Mouse (Mus musculus) MEL (cell line): ENCODE measurements around the gene D430041D05Rik.

Source experiments
- CTCF ChIP-seq, 3 experiments: IDR thresholded peaks in 2 of 3; conservative IDR thresholded peaks in 1 of 3; 2 replicates each; pipeline ENCODE4 v1.5.1; 2011 to 2012; ENCODE audit warnings: low read length in 3 of 3, low read depth in 2 of 3, mild to moderate bottlenecking in 2 of 3, improper control_type of control experiment in 1 of 3, inconsistent platforms in 1 of 3, mixed read lengths in 1 of 3, moderate library complexity in 1 of 3; ENCODE audit not compliant: control insufficient read depth in 1 of 3, insufficient read depth in 1 of 3, poor library complexity in 1 of 3, severe bottlenecking in 1 of 3
- ELF1 ChIP-seq: IDR thresholded peaks from 2 replicates; pipeline ENCODE4 v1.6.1; 2014; ENCODE audit warnings: low read depth, mild to moderate bottlenecking, inconsistent platforms, low read length, improper control_type of control experiment, moderate library complexity
- EP300 ChIP-seq, 2 experiments: IDR thresholded peaks; 2 replicates each; pipeline ENCODE4 v1.6.1; 2011; ENCODE audit warnings: improper control_type of control experiment in 2 of 2, low read length in 2 of 2, low read depth in 1 of 2, mild to moderate bottlenecking in 1 of 2
- POLR2A ChIP-seq, 2 experiments: IDR thresholded peaks; 2 replicates each; pipeline ENCODE4 v1.6.1; 2011 to 2012; ENCODE audit warnings: low read length in 2 of 2, mild to moderate bottlenecking in 2 of 2, control low read depth in 1 of 2, improper control_type of control experiment in 1 of 2, low read depth in 1 of 2, moderate library complexity in 1 of 2; ENCODE audit not compliant: control insufficient read depth in 1 of 2, insufficient read depth in 1 of 2, poor library complexity in 1 of 2
- POLR2AphosphoS5 ChIP-seq: IDR thresholded peaks from 2 replicates; pipeline ENCODE4 v1.6.1; 2012; ENCODE audit warnings: low read depth, borderline replicate concordance, mild to moderate bottlenecking, inconsistent platforms, low read length, moderate library complexity, mixed read lengths
- TBP ChIP-seq: IDR thresholded peaks from 2 replicates; pipeline ENCODE4 v1.8.0; 2011; ENCODE audit warnings: low read depth, low read length, improper control_type of control experiment
- USF2 ChIP-seq, 2 experiments: IDR thresholded peaks; 2 replicates each; pipeline ENCODE4 v1.6.1; 2011 to 2012; ENCODE audit warnings: improper control_type of control experiment in 2 of 2, low read length in 2 of 2, borderline replicate concordance in 1 of 2, inconsistent platforms in 1 of 2, low read depth in 1 of 2, mild to moderate bottlenecking in 1 of 2; ENCODE audit not compliant: insufficient read depth in 1 of 2
- ZMIZ1 ChIP-seq: IDR thresholded peaks from 2 replicates; pipeline ENCODE4 v1.6.1; 2012; ENCODE audit warnings: low read depth, mild to moderate bottlenecking, inconsistent platforms, low read length, improper control_type of control experiment, moderate library complexity

- TF ChIP-seq USF2 (IDR thresholded peaks at IDR 0.05; ENCODE audit: borderline replicate concordance in 1 of 2, insufficient read depth in 1 of 2, low read depth in 1 of 2, low read length in 2 of 2) = no peak
- no peak for TF ChIP-seq EP300 (IDR thresholded peaks at IDR 0.05; ENCODE audit: low read depth in 1 of 2, low read length in 2 of 2)
- no peak for TF ChIP-seq CTCF (IDR thresholded peaks at IDR 0.05 in 2 of 3, conservative IDR thresholded peaks at IDR 0.05 in 1 of 3; ENCODE audit: control insufficient read depth in 1 of 3, insufficient read depth in 1 of 3, low read depth in 2 of 3, low read length in 3 of 3, poor library complexity in 1 of 3, severe bottlenecking in 1 of 3)
- TF ChIP-seq ELF1 = no peak
- no peak for TF ChIP-seq POLR2A (IDR thresholded peaks at IDR 0.05; ENCODE audit: control insufficient read depth in 1 of 2, insufficient read depth in 1 of 2, low read depth in 1 of 2, low read length in 2 of 2, poor library complexity in 1 of 2)
- TF ChIP-seq ZMIZ1 = no peak
- no peak for TF ChIP-seq POLR2AphosphoS5
- TF ChIP-seq TBP = no peak
These were observed 56.7 kb downstream of the D430041D05Rik start for GRCm38 (mm10) chr2:104354117-104354516.
